Mouse (Mus musculus): ENCODE data around the gene Neurod1. TPM values are rescaled to one million over a fixed set of nuclear protein-coding genes. Genes with fewer than 3 reads are reported as not detected.

Gene Neurod1
- 10.1 and 13.2 TPM in 2 replicates for polyA plus RNA-seq (2016; fragmentation: Nextera tagmentation; extraction: Ambion mirVana)

DNA sequence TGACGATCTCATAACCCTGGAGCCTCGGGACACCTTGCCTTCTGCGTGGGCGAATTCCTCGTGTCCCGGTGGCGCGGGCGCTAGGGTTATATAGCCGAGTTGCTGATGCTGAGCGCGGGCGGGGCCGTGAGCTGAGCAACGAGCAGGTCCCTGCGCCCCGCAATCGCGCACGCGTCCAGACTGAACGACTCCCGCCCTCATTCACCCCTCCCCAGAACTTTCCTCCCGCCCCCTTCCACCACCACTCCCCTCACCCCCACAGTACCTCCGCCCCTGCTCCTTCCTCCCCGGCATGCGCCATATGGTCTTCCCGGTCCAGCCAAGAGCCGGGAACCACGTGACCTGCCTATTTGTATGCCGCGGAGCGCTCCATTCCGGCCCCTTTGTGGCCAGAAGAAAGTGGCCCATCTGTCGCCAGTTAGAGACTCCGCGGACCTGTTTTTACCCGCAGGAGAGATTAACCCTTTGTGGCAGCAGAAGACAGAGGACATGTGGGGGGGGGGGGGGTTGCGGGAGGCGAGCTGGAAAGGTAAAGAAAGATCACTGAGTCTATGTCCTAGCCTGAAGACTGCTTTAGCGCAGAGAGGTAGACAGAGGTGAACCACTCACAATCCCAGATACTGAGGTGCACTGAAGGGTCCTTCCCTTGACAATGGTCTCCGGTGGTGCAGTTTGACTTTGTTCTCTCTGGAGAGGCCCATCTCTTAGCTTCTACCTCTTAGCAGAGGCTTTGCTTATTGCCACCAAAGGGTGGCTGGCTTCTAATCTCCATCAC, at the start of gene Neurod1, which contains the start of gene Cerkl:
TSS of gene Neurod1 (minus strand) at position 177 of the 775 bp plus-strand sequence.
TSS of gene Cerkl (minus strand) at position 211 of the 775 bp plus-strand sequence.
- under 1% methylated on average over 42 of the region's 42 CpGs for WGBS
- peaks cover 64% of the 10 kb centered on the region for H3K4me1 ChIP-seq

DNA sequence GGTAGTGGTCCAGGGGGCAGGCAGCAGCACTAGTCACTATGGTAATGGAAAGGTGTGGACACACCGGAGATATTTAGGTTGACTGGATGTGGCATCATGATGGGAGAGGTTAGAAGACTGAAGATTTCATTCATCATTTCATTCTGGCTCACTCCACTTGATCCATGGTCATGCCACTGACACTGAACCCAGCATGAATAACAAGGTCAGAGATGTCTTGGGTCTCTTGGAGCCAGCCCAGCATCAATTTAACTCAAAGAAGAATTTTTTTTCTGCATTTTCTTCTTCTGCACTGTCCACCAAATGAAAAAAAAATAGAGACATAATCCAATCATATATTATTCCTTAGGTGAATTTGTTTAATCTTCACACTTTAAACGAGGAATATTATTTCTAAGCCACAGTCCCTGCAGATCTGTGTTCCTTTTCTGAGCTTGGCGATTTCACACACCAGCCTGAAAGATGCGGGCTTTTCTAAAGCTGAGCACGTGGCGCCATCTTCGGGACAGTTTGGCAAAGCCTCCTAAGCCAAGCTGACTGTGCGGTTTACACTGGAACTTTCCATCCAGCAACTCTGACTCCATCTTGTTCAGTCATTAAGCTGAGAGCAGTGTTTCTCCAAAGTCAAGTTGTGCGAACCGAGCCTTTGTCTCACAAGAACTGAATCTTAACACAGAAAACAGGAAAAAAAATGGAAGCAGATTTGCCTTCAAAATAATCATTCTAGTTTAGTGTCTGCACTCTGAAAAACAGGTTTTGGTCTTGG, 42.6 kb upstream of the Neurod1 start:
- H3K27ac ChIP-seq = no peak overlapping the region
- WGBS = 26% methylated on average over 10 of the region's 10 CpGs
- no peak overlapping the region for H3K4me3 ChIP-seq
- peak; percentile 59 for DNase-seq (ENCODE audit: extremely low spot score, low spot score)
- H3K27me3 ChIP-seq (ENCODE audit: poor library complexity, severe bottlenecking) = peaks cover 14% of the 10 kb centered on the region; the same call in 1 of the 2 replicates
- no peaks in the 10 kb centered on the region for H3K36me3 ChIP-seq (replicated peaks)
- no peaks in the 10 kb centered on the region for H3K9me3 ChIP-seq
- no peaks in the 10 kb centered on the region for H3K4me1 ChIP-seq

More for the DNA sequence above, at the start of gene Neurod1, which contains the start of gene Cerkl:
- peak; percentile 83 for DNase-seq (ENCODE audit: extremely low spot score, low spot score)
- Histone ChIP-seq H3K9me3 (no peaks in the 10 kb centered on the region), H3K27ac (peak within 1 kb of the TSS; percentile 70), H3K36me3 (replicated peaks) (no peaks in the 10 kb centered on the region), H3K27me3 (ENCODE audit: poor library complexity, severe bottlenecking) (peaks cover 100% of the 10 kb centered on the region), H3K4me3 (peak within 1 kb of the TSS; percentile 52)

GRCm38 (mm10) chr2:79485127-79485526, 28.6 kb upstream of the Neurod1 start:
- no peak overlapping the region for H3K27ac ChIP-seq
- H3K27me3 ChIP-seq (ENCODE audit: poor library complexity, severe bottlenecking) = no peaks in the 10 kb centered on the region
- no peaks in the 10 kb centered on the region for H3K4me1 ChIP-seq
- DNase-seq (ENCODE audit: extremely low spot score, low spot score) = no peak
- no peaks in the 10 kb centered on the region for H3K9me3 ChIP-seq
- no peaks in the 10 kb centered on the region for H3K36me3 ChIP-seq (replicated peaks)
- no peak overlapping the region for H3K4me3 ChIP-seq
- WGBS = 62% methylated on average over 3 of the region's 3 CpGs

DNA sequence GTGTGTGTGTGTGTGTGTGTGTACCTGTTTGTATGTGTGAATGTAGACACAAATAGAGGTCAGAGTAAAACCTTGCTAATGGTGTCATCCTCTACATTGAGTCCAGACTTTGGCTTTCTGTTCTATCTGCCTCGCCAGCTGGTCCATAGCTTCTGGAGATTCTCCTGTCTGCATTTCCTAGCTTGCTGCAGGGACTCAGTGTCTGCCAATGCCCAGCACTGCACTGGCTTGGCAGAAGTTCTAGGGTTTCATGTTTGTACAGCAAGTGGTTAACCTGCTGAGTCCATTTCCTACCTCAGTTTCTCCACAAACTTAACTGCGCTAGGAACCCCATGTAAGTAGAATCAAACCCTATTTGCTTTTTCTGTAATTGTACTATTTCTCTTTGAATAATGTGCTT, 26.0 kb upstream of the Neurod1 start:
- Histone ChIP-seq H3K36me3 (replicated peaks) (no peaks in the 10 kb centered on the region), H3K27ac (no peak overlapping the region), H3K9me3 (no peaks in the 10 kb centered on the region), H3K4me3 (no peak overlapping the region), H3K27me3 (ENCODE audit: poor library complexity, severe bottlenecking) (no peaks in the 10 kb centered on the region), H3K4me1 (no peaks in the 10 kb centered on the region)
- DNase-seq (ENCODE audit: extremely low spot score, low spot score) = no peak
- WGBS = 95% methylated on average over 2 of the region's 2 CpGs

- H3K27me3 ChIP-seq (ENCODE audit: poor library complexity, severe bottlenecking) = peaks cover 70% of the 10 kb centered on the region
- no peak for DNase-seq (ENCODE audit: extremely low spot score, low spot score)
Observed at GRCm38 (mm10) chr2:79462411-79462810, 5.9 kb upstream of the Neurod1 start.

GRCm38 (mm10) chr2:79461861-79462260, 5.3 kb upstream of the Neurod1 start:
- H3K36me3 ChIP-seq (replicated peaks) = no peaks in the 10 kb centered on the region
- WGBS = 75% methylated on average over 2 of the region's 2 CpGs
- no peak overlapping the region for H3K4me3 ChIP-seq
- DNase-seq (ENCODE audit: extremely low spot score, low spot score) = no peak
- H3K27me3 ChIP-seq (ENCODE audit: poor library complexity, severe bottlenecking) = peaks cover 75% of the 10 kb centered on the region
- H3K9me3 ChIP-seq = no peaks in the 10 kb centered on the region
- no peak overlapping the region for H3K27ac ChIP-seq
- H3K4me1 ChIP-seq = peaks cover 34% of the 10 kb centered on the region

More at GRCm38 (mm10) chr2:79462411-79462810, 5.9 kb upstream of the Neurod1 start:
- Histone ChIP-seq H3K9me3 (no peaks in the 10 kb centered on the region), H3K36me3 (replicated peaks) (no peaks in the 10 kb centered on the region), H3K4me1 (peaks cover 28% of the 10 kb centered on the region), H3K4me3 (no peak overlapping the region), H3K27ac (no peak overlapping the region)
- 86% methylated on average over 4 of the region's 4 CpGs for WGBS

- DNase-seq (ENCODE audit: extremely low spot score, low spot score) = no peak
- Histone ChIP-seq H3K27ac (no peak overlapping the region), H3K36me3 (replicated peaks) (no peaks in the 10 kb centered on the region), H3K9me3 (no peaks in the 10 kb centered on the region), H3K27me3 (ENCODE audit: poor library complexity, severe bottlenecking) (peaks cover 88% of the 10 kb centered on the region), H3K4me1 (peaks cover 44% of the 10 kb centered on the region), H3K4me3 (no peak overlapping the region)
- 5% methylated on average over 2 of the region's 2 CpGs for WGBS
Observed at GRCm38 (mm10) chr2:79460586-79460985, 4.0 kb upstream of the Neurod1 start.

DNA sequence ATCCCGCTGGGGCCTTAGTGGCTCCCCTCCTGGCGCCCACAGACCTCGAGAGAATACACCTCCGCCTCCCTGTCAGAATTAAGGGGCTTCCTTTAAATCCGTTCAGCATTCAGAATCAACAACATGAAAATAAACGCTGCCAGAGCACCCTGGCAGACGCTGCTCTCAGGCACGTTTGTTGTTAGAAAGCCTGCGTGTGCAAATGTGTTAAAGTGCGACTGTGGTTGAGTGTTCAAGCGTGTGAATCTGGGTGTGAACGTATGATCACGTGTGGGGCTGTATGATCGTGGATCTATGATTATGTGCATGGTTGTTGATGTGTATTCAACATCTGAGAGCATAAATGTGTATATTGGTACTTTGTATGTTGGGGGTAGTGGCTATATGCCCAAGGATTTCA, 3.6 kb upstream of the Neurod1 start:
- peaks cover 93% of the 10 kb centered on the region for H3K27me3 ChIP-seq (ENCODE audit: poor library complexity, severe bottlenecking)
- H3K36me3 ChIP-seq (replicated peaks) = no peaks in the 10 kb centered on the region
- no peaks in the 10 kb centered on the region for H3K9me3 ChIP-seq
- H3K4me3 ChIP-seq = peak overlapping the region; percentile 35; the same call in 1 of the 2 replicates
- 0 out of 2 replicates have a peak overlapping the region, but pooled peaks have one; percentile 15 for H3K27ac ChIP-seq
- peaks cover 49% of the 10 kb centered on the region for H3K4me1 ChIP-seq
- WGBS = 5% methylated on average over 14 of the region's 14 CpGs
- DNase-seq (ENCODE audit: extremely low spot score, low spot score) = no peak

DNA sequence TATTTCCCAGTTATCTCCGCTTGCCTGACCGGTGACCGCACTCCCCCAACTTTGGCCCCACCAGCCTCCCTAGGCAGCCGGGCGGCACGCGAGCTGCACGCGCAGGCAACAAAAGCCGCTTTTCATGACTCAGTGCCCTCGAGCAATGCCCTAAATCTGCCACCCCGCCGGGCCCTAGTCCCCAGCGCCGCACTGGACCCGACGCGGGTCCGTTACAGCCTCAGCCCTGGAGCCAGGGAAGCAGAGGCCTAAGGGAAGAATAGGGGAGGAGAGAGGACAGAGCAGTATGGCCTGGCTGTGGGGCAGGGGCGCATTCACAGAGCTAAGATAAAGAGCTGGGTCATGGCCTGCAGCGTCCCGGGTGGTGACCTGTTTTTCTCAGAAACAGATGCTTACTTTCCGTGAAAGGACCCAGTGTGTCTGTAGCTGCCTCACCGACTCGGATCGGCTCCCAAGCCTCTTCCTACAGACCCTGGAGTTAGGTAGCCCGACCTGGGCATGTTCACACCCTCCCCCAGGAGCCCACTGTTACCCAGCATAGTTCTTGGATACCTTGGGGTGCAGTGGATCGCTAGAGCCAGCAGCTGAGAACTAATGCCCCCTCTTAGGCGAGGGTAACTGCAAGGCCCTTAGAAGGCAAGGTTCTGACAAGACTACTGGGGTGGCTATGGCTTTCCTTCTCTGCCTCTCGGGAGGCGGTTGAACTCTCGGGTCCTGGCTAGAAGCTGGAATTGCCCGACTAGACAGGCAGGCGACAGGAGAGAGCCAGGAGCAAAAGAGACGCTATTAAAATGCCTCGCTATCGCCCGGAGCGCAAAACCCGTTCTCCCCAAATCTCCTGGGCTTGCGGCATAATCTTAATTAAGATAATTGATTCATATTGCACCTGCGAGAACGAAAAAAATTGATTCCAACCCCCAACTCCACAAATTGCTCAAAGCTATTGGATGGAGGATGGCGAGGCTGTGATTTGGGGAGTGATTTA, 2.8 kb upstream of the Neurod1 start:
- Histone ChIP-seq H3K9me3 (no peaks in the 10 kb centered on the region), H3K4me1 (peaks cover 57% of the 10 kb centered on the region), H3K36me3 (replicated peaks) (no peaks in the 10 kb centered on the region), H3K4me3 (peak overlapping the region; percentile 35), H3K27ac (peak overlapping the region; percentile 73), H3K27me3 (ENCODE audit: poor library complexity, severe bottlenecking) (peaks cover 100% of the 10 kb centered on the region)
- WGBS = under 1% methylated on average over 44 of the region's 44 CpGs
- DNase-seq (ENCODE audit: extremely low spot score, low spot score) = peak; percentile 76

- no peak overlapping the region for H3K4me3 ChIP-seq
- H3K36me3 ChIP-seq (replicated peaks) = no peaks in the 10 kb centered on the region
- H3K27ac ChIP-seq = no peak overlapping the region
- H3K4me1 ChIP-seq = peaks cover 64% of the 10 kb centered on the region
- 24% methylated on average over 3 of the region's 3 CpGs for WGBS
- DNase-seq (ENCODE audit: extremely low spot score, low spot score) = no peak
- no peaks in the 10 kb centered on the region for H3K9me3 ChIP-seq
- H3K27me3 ChIP-seq (ENCODE audit: poor library complexity, severe bottlenecking) = peaks cover 100% of the 10 kb centered on the region
Observed at GRCm38 (mm10) chr2:79457932-79458331, 1.4 kb upstream of the Neurod1 start.

DNA sequence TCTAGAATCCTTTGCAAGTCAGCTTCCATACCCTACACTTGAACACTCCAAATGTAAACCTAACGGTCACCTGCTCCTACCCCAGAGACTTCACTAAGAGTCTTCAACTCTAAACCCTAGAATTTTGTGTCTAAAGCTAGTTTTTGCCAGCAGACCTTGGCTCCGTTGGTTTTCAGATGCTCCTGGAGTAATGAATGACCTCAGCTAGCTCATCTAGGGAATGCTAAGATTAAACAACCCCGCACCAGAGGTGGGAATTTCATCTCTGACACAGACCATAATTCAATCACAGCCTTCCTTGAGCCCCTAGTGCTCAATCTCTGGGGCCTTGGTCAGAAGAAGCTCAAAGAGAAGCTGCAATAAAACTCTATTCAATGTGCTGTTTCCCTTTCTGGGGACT, 883 bp upstream of the Neurod1 start:
- Histone ChIP-seq H3K27ac (peak overlapping the region; percentile 70; the same call in 1 of the 2 replicates), H3K4me3 (peak overlapping the region; percentile 52; the same call in 1 of the 2 replicates), H3K36me3 (replicated peaks) (no peaks in the 10 kb centered on the region), H3K4me1 (peaks cover 64% of the 10 kb centered on the region), H3K9me3 (no peaks in the 10 kb centered on the region), H3K27me3 (ENCODE audit: poor library complexity, severe bottlenecking) (peaks cover 100% of the 10 kb centered on the region)
- 63% methylated on average over 3 of the region's 3 CpGs for WGBS
- DNase-seq (ENCODE audit: extremely low spot score, low spot score) = no peak

DNA sequence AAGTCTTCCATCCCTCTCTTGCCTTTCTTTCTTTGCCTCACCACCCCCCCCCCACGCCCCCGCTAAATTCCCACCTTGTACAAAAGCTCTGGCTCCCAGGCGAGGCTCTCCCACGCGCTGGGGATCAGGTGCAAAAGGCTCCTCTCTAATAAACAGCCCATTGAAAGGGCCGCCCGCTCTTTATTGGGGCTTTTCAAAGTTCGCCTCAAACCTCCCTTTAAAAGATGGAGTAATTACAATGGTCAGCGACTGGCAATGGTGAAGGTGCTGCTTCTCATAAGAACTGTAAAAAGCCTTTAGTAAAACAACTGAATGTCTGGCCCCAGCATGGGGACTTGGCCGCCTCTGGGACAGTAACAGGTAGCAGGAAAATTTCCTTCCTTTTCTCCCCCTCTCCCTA, 905 bp downstream of the Neurod1 start:
- H3K4me3 ChIP-seq = peak overlapping the region; percentile 52; the same call in 1 of the 2 replicates
- peak; percentile 20 for DNase-seq (ENCODE audit: extremely low spot score, low spot score)
- peaks cover 100% of the 10 kb centered on the region for H3K27me3 ChIP-seq (ENCODE audit: poor library complexity, severe bottlenecking)
- peaks cover 64% of the 10 kb centered on the region for H3K4me1 ChIP-seq
- H3K36me3 ChIP-seq (replicated peaks) = no peaks in the 10 kb centered on the region
- H3K27ac ChIP-seq = peak overlapping the region; percentile 48; the same call in 1 of the 2 replicates
- under 1% methylated on average over 10 of the region's 10 CpGs for WGBS
- no peaks in the 10 kb centered on the region for H3K9me3 ChIP-seq

Data from forebrain, embryonic 10.5 days (tissue).